Mouse (Mus musculus): ENCODE data around the gene Rcbtb2.

Gene Rcbtb2

DNA sequence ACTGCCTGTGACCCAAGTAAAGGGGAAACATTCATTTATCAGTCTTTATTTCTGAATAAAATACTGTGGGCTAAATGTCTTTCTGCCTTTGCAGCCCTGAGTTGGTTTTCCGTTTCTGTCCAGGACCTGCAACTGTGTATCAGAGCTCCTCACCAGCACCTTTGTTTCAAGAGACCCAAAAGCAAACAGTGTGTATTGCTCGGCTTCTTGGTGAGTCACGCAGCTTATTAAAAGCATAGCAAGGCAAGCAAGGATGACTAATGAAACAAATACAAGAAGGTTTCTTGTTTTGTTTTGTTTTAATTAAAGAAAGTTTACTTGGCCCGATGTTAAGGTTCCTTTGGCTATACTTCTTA is at the start of gene Rcbtb2:
Gene Rcbtb2 (plus strand): TSS at position 115 of the 356 bp plus-strand sequence.
- H3K4me1 ChIP-seq (replicated peaks; ENCODE audit: low read depth, low read length) = peaks cover 11% of the 10 kb centered on the region; the same call in 1 of the 2 replicates
- TF ChIP-seq POU5F1 (IDR thresholded peaks at IDR 0.05; ENCODE audit: borderline replicate concordance, low read length) (no peak), CTCF (conservative IDR thresholded peaks at IDR 0.05; ENCODE audit: low read length) (no peak), NANOG (IDR thresholded peaks at IDR 0.05; ENCODE audit: borderline replicate concordance, low read length) (no peak)
- no peak within 1 kb of the TSS for H3K4me3 ChIP-seq (replicated peaks; ENCODE audit: low read length)
- no peaks in the 10 kb centered on the region for H3K9me3 ChIP-seq (ENCODE audit: low read length)
- no peaks in the 10 kb centered on the region for H3K27me3 ChIP-seq (ENCODE audit: insufficient read depth, low read length)
- no peaks in the 10 kb centered on the region for H3K36me3 ChIP-seq (ENCODE audit: insufficient read depth, low read length)

DNA sequence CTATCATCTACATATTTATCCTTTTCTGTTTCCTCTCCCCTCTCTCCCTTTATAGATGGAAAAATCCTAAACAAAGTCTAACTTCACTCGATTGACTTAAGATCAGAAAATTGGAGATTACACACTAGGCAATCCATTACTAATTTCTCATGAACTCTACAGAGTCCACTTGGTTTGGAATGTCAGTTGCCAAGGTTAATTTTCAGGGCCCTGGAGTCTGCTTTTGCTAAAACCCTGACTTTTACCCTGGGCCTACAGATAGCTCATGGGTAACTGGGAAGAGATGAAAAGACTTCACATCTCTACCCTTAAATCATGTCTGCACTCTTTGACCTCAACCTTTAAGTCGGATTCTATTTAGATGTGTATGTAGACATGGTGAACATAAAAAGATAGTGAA is 39.3 kb upstream of the Rcbtb2 start:
- TF ChIP-seq CTCF (conservative IDR thresholded peaks at IDR 0.05; ENCODE audit: low read length) (no peak), NANOG (IDR thresholded peaks at IDR 0.05; ENCODE audit: borderline replicate concordance, low read length) (no peak), POU5F1 (IDR thresholded peaks at IDR 0.05; ENCODE audit: borderline replicate concordance, low read length) (no peak)
- H3K9me3 ChIP-seq (ENCODE audit: low read length) = 0 out of 2 replicates have a peak, but pooled peaks cover 4% of the 10 kb centered on the region
- no peaks in the 10 kb centered on the region for H3K27me3 ChIP-seq (ENCODE audit: insufficient read depth, low read length)
- no peaks in the 10 kb centered on the region for H3K36me3 ChIP-seq (ENCODE audit: insufficient read depth, low read length)
- H3K4me1 ChIP-seq (replicated peaks; ENCODE audit: low read depth, low read length) = no peaks in the 10 kb centered on the region
- H3K4me3 ChIP-seq (replicated peaks; ENCODE audit: low read length) = no peak overlapping the region

DNA sequence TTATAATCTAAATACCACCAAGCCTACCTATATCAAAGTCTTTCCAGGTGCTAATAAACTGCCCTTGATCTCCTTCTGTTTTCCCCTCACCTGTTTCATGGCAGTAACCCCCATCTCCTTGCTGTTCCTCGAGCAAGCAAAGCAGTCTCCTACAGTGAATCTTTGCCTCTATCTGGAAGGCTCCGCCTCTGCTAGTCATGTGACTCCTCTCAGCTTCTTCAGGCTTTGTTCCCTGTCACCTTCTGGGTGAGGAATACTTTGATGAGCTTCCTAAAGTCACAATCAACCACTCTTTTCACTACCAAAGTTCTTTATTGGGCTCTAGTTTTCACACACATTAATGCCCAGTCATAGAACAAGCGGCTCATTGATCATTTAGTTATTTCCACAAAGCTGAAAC is 36.4 kb upstream of the Rcbtb2 start:
- no peaks in the 10 kb centered on the region for H3K27me3 ChIP-seq (ENCODE audit: insufficient read depth, low read length)
- H3K4me3 ChIP-seq (replicated peaks; ENCODE audit: low read length) = no peak overlapping the region
- no peak for TF ChIP-seq CTCF (conservative IDR thresholded peaks at IDR 0.05; ENCODE audit: low read length)
- no peak for TF ChIP-seq NANOG (IDR thresholded peaks at IDR 0.05; ENCODE audit: borderline replicate concordance, low read length)
- no peak for TF ChIP-seq POU5F1 (IDR thresholded peaks at IDR 0.05; ENCODE audit: borderline replicate concordance, low read length)
- 0 out of 2 replicates have a peak, but pooled peaks cover 4% of the 10 kb centered on the region for H3K9me3 ChIP-seq (ENCODE audit: low read length)
- H3K4me1 ChIP-seq (replicated peaks; ENCODE audit: low read depth, low read length) = no peaks in the 10 kb centered on the region
- H3K36me3 ChIP-seq (ENCODE audit: insufficient read depth, low read length) = no peaks in the 10 kb centered on the region

DNA sequence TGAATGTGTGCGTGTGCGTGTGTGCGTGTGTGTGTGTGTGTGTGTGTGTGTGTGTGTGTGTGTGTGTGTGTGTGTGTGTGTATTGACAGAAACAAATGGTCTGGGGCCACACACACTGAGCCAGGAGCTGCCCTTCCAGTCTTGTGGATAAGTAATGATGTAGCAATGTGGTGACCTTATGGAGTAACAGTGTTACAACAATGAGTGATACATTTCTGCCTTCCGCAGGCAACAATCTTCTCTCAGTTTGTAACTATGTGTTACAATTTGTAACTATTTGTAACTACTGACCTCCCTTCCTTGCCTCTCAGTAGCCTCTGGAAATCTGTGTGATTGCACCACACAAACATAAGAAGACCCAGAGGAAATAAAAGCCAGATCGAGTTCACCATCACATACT is 35.6 kb upstream of the Rcbtb2 start:
- 0 out of 2 replicates have a peak, but pooled peaks cover 4% of the 10 kb centered on the region for H3K9me3 ChIP-seq (ENCODE audit: low read length)
- no peaks in the 10 kb centered on the region for H3K36me3 ChIP-seq (ENCODE audit: insufficient read depth, low read length)
- no peaks in the 10 kb centered on the region for H3K27me3 ChIP-seq (ENCODE audit: insufficient read depth, low read length)
- no peak overlapping the region for H3K4me3 ChIP-seq (replicated peaks; ENCODE audit: low read length)
- TF ChIP-seq POU5F1 (IDR thresholded peaks at IDR 0.05; ENCODE audit: borderline replicate concordance, low read length) (no peak), CTCF (conservative IDR thresholded peaks at IDR 0.05; ENCODE audit: low read length) (no peak), NANOG (IDR thresholded peaks at IDR 0.05; ENCODE audit: borderline replicate concordance, low read length) (no peak)
- H3K4me1 ChIP-seq (replicated peaks; ENCODE audit: low read depth, low read length) = no peaks in the 10 kb centered on the region

DNA sequence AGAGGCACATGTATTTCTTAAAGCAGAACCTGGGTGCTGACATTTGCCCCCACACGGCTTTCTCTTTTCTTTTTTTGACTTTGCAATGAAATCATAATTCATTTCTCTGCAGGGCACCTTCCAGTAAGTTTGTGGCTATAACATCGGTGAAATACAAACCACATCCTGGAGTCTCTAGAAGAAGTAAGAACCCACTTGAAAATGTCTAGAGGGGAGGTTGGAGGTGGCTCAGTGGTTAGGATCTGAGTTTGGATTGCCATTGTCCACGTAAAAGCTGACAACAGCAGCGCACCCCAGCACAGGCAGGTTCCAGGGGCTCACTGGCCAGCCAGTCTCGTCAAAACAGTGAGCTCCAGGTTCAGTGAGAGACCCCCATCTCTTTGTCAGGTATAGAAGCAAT is 35.1 kb upstream of the Rcbtb2 start:
- Histone ChIP-seq H3K4me3 (replicated peaks; ENCODE audit: low read length) (no peak overlapping the region), H3K27me3 (ENCODE audit: insufficient read depth, low read length) (no peaks in the 10 kb centered on the region), H3K4me1 (replicated peaks; ENCODE audit: low read depth, low read length) (no peaks in the 10 kb centered on the region), H3K9me3 (ENCODE audit: low read length) (0 out of 2 replicates have a peak, but pooled peaks cover 4% of the 10 kb centered on the region), H3K36me3 (ENCODE audit: insufficient read depth, low read length) (no peaks in the 10 kb centered on the region)
- TF ChIP-seq POU5F1 (IDR thresholded peaks at IDR 0.05; ENCODE audit: borderline replicate concordance, low read length) (no peak), NANOG (IDR thresholded peaks at IDR 0.05; ENCODE audit: borderline replicate concordance, low read length) (no peak), CTCF (conservative IDR thresholded peaks at IDR 0.05; ENCODE audit: low read length) (no peak)

DNA sequence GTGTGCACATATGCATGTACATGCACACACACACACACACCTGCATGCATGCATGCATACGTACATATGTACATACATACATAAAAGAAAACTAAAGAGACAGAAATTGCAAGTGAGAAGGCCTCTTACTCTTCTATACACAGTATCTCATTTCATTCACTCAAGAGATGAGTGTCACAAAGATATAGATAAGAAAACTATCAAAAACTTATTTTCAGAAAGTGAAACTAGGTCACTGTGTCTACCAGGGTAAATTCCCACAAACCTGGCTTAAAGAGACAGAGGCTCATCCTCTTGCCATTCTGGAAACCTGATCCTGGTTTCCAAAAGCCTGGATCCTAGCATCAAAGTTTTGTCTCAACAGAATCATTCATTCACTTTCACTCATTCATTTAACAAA is 34.6 kb upstream of the Rcbtb2 start:
- TF ChIP-seq CTCF (conservative IDR thresholded peaks at IDR 0.05; ENCODE audit: low read length) = no peak
- no peak for TF ChIP-seq NANOG (IDR thresholded peaks at IDR 0.05; ENCODE audit: borderline replicate concordance, low read length)
- TF ChIP-seq POU5F1 (IDR thresholded peaks at IDR 0.05; ENCODE audit: borderline replicate concordance, low read length) = no peak
- 0 out of 2 replicates have a peak, but pooled peaks cover 4% of the 10 kb centered on the region for H3K9me3 ChIP-seq (ENCODE audit: low read length)
- no peaks in the 10 kb centered on the region for H3K4me1 ChIP-seq (replicated peaks; ENCODE audit: low read depth, low read length)
- no peak overlapping the region for H3K4me3 ChIP-seq (replicated peaks; ENCODE audit: low read length)
- no peaks in the 10 kb centered on the region for H3K36me3 ChIP-seq (ENCODE audit: insufficient read depth, low read length)
- no peaks in the 10 kb centered on the region for H3K27me3 ChIP-seq (ENCODE audit: insufficient read depth, low read length)

DNA sequence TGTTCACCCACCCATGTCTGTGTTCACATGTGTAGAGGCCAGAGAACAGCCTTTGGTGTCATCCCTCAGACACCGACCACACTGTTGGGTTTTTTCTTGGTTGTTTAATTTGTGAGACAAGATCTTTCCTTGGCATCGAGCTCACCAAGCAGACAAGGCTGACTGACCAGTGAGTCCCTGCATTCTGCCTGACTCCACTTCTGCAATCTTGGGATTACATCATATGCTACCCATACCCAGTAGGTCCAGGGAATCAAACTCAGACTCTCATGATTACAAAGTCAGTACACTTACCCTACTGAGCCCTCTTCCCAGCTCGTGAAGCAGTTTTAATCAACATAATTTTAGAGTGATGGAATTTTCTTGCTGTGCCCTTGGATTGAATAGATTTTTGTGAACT is 30.0 kb upstream of the Rcbtb2 start:
- H3K4me1 ChIP-seq (replicated peaks; ENCODE audit: low read depth, low read length) = no peaks in the 10 kb centered on the region
- no peaks in the 10 kb centered on the region for H3K36me3 ChIP-seq (ENCODE audit: insufficient read depth, low read length)
- H3K4me3 ChIP-seq (replicated peaks; ENCODE audit: low read length) = no peak overlapping the region
- peaks cover 6% of the 10 kb centered on the region; the same call in 1 of the 2 replicates for H3K9me3 ChIP-seq (ENCODE audit: low read length)
- no peak for TF ChIP-seq POU5F1 (IDR thresholded peaks at IDR 0.05; ENCODE audit: borderline replicate concordance, low read length)
- TF ChIP-seq CTCF (conservative IDR thresholded peaks at IDR 0.05; ENCODE audit: low read length) = no peak
- TF ChIP-seq NANOG (IDR thresholded peaks at IDR 0.05; ENCODE audit: borderline replicate concordance, low read length) = no peak
- H3K27me3 ChIP-seq (ENCODE audit: insufficient read depth, low read length) = 0 out of 2 replicates have a peak, but pooled peaks cover 2% of the 10 kb centered on the region

DNA sequence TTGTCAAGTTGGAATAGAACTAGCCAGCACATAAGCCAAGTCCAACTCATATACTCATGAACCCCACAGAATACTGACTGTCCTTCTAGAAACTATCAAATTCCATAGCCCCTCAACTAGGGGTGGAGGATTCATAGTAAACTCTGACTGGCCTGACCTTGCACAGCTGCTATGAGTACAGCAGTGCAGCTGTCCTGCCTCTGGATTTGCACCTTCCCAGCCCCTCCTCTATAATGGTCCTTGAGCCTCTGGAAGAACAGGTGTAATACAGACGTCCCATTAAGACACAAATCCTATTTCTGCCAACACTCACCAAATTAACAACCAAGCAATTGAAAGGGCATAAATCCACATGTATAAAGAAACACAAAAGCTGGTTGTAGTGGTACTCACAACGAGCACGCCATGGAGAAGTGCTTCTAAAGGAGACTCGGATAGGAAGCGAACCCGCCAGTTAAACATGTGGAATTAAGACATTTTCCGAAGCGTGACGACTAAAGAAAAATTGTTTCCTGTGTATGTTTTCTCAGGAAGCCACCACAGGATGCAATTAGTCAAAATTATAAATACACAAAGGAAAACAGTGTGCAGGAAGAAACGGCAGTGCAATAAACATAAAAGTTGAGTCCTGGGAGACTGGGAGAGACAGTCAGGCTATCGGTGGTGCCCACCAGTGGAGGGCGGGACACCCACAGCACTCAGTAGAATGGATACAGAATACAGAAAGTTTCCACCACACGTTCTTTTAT is 27.9 kb upstream of the Rcbtb2 start:
- 0 out of 2 replicates have a peak, but pooled peaks cover 2% of the 10 kb centered on the region for H3K27me3 ChIP-seq (ENCODE audit: insufficient read depth, low read length)
- no peak overlapping the region for H3K4me3 ChIP-seq (replicated peaks; ENCODE audit: low read length)
- peaks cover 6% of the 10 kb centered on the region; the same call in 1 of the 2 replicates for H3K9me3 ChIP-seq (ENCODE audit: low read length)
- TF ChIP-seq CTCF (conservative IDR thresholded peaks at IDR 0.05; ENCODE audit: low read length) (no peak), POU5F1 (IDR thresholded peaks at IDR 0.05; ENCODE audit: borderline replicate concordance, low read length) (no peak), NANOG (IDR thresholded peaks at IDR 0.05; ENCODE audit: borderline replicate concordance, low read length) (no peak)
- H3K4me1 ChIP-seq (replicated peaks; ENCODE audit: low read depth, low read length) = no peaks in the 10 kb centered on the region
- no peaks in the 10 kb centered on the region for H3K36me3 ChIP-seq (ENCODE audit: insufficient read depth, low read length)

Measured in E14TG2a.4 (cell line).